Mouse (Mus musculus): ENCODE results near the gene Zfp69.

Gene Zfp69

DNA sequence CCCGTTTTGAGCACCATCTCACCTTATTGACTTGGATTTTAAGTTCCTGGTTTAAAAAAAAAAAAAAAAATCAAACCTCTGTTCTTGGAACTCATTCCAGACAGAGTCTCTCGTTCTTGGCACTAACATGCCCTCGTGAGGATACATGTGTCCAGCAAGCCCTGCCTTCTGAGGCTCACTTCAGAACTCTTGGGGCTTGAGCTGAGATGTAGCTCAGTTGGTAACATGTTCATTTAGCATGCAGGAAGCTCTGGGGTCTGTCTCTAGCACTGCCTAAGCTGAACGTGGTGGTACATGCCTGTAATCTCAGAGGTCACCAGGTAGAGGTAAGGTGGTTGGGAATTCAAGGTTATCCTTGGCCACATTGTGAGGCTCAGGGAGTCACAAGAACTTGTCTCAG is 65.4 kb downstream of the Zfp69 start:
- no peak for DNase-seq (ENCODE audit: low read depth, low spot score)

DNA sequence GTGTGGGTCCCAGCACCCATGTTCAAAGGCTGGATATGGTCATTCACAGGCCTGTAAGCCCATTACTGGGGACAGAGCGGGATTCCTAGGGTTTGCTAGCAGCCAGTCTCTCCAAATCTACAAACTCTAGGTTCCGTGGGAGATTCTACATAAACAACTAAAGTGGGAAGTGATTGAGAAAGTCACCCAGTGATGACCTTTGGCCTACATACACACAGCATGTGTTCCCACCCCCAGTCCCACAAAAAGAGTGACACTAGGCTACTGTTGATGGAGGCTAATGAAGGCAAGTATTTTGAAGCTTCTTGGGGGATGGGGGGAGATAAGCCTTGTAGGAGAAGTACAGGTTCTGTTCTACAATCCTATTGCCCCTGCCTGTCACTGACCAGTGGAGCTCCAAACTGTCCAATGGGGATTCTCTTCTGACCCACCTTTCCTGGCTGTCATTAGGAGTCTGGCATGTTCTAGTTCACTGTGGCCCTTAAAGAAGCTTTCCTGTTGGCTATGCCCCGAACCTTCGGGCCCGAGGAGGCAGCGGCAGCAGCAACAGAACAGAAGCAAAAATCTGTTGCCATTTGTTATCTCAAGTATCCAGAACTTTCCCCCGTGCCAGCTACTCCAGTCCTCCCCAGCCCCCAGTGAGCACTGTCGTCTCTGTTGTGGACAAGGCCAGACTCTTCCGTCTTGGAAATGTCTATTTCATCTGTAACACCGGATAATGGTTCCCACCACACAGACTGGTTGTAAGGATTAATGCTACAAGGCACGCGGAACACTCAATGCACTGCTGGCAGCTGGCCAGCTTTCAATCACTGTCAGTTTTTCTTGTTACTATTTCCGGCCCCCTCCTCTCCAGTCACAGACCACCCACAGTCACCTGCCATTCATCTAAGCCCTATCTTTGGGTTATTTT is 66.0 kb downstream of the Zfp69 start:
- DNase-seq (ENCODE audit: low read depth, low spot score): no peak

DNA sequence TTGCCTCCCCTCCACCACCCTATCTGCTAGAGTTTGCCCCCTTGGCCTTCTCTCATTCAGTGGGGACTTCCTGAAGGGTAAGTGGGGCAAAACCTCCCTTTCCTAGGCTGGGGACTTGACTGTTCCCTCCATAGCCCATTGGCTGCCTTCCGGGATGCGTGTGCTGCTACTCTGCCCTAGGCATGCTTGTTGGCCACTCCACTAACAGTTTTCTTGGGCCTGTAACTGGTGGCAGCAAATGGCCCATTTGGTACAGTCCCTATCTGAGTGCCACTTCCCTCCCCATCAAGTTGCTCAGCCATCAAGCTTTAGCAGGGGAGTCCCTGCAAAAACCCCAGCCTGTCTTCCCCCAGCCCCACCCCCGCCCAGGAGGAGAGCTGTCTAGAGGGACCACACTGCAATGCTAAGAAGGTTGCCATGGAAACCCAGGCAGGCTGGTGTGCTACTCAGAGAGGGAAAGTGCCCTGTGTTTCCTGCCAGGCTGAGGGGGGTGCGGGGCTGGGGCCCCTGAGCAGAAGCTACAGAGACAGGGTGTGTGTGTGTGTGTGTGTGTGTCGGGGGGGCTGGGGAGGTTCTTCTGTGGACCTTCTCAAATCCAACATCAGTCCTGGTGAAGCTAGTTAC is 69.4 kb downstream of the Zfp69 start:
- no peak for DNase-seq (ENCODE audit: low read depth, low spot score)

DNA sequence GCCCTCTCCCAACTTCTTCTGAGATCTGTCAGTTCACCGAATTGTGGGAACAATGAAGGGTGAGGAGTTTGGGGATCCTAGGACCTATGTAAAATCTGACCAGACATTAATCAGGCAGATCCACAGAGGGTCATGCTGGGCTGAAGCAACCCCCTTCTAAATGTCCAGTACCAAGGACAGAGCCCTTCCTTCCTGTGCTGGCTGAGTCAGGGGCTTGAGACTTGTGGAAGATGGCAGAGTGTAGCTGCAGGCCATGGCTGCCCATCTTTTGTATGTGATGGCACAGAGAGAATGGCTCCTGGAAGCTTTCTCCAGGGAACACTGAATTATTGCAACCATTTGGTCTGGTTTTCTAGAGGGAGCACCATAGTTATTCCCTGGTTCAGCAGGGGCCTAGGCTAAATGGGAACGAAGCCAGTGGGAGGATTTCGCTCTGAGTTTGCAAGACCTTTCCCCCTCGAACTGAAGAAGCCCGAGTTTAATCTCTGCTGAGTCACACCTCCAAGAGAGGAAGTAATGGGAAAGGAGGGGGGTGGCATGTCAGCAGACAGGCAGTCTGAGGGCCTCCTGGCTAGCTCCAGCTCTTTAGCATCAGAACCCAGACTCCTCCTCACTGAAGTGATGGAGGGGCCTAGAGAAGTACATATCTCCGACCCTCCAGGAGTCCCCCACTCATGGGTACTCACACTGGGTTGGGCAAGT is 70.6 kb downstream of the Zfp69 start:
- DNase-seq (ENCODE audit: low read depth, low spot score): no peak

Measured in ES-CJ7 (cell line).